Mouse (Mus musculus) fibroblast of lung, adult 2 months (primary cell): Measurements from ENCODE around the gene Plekhd1.

Source experiments
- DNase-seq: peaks from one replicate; pipeline ENCODE4 v3.0.0-alpha.2; 2011; ENCODE audit warnings: low read depth

Gene Plekhd1

DNA sequence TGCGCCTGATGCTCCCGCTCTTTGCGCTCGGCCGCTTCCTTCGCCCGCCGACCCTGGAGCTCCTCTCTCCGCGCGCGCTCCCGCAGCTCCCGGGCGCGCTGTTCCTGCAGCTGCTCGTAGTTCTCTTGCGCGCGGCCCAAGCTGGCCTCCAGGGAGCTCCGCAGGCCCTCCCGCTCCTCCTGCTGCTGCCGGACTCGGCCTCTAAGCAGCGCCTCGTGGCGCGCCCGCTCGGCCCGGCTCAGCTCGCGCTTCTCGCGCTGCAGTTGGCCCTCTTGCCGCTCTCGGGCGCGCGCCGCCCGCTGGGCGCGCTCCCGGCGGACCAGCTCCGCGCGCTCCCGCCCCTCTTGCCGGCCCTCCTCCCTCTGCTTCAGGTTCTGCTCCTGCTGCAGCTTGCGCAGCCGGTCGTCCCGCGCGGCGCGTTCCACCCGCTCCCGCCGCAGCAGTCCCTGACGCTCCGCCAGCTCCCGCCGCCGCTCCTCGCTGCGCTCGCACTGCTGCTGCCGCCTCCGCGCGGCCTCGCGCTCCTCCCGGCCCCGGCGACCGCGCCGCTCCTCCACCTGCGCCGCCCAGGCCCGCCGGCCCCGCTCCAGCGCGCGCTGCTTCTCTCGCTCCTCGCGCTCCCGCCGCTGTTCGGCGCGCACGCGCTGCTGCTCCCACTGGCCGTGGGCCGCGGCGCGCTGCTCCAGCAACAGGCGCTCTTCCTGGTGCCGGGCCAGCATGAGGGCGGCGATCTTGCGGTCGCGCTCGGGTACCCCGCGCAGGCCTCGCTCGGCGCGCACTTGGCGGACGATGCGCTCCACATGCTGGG, 65.6 kb downstream of the Plekhd1 start:
- no peak for DNase-seq

DNA sequence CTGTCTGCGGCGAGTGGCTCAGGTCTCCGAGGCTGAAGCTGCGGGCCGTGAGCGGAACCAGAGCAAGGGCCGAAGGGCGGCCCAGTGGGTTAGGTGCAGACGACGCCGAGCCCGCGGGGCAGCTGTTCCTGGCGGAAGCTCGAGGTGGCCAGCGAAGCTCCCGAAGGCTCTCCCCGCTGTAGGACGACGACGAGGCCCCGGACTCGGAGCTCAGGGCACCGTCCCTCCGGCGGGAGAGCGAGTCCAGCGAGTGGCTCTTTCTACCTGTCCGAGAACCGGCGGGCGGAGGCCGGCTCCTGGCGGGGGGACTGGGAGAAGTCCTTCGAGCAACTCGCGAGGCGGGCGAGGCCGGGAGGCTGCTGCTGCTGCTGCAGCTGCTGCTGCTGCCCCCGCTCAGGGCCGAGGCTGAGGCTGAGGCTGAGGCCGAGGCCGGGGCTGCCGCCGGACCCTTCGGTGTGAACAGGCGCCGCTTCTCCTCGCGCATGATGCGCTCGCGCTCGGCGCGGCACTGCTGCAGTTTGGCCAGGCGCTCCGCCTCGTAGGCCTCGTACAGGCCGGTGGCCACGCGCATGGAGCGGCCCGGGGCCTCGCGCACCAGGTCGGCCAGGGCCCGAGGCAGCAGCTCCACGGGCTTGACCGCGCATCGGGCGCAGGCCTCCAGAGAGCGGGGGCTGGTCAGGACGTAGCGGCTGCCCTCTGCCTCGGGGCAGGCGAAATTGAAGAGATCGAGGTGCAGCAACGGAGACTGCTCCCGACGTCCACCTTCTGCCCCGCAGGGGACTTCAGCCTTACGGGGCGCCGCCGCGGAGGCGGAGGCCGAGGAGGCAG, 66.4 kb downstream of the Plekhd1 start:
- no peak for DNase-seq

DNA sequence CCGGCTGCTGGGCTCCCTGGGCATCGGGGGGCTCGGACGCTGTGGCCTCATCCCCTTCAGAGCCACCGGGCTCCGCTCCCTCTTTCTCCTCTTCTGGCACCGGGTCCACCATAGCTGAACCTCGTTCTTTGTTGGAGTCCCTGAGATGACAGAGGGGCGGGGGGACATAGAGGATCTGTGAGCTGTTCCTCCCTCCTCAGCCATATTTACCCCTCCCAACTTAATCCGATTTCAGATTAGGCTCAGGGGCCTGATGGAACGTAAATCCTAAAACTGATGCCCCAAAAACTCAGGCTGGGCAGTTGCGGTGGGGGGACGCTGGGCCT, 67.0 kb downstream of the Plekhd1 start:
- DNase-seq: no peak

DNA sequence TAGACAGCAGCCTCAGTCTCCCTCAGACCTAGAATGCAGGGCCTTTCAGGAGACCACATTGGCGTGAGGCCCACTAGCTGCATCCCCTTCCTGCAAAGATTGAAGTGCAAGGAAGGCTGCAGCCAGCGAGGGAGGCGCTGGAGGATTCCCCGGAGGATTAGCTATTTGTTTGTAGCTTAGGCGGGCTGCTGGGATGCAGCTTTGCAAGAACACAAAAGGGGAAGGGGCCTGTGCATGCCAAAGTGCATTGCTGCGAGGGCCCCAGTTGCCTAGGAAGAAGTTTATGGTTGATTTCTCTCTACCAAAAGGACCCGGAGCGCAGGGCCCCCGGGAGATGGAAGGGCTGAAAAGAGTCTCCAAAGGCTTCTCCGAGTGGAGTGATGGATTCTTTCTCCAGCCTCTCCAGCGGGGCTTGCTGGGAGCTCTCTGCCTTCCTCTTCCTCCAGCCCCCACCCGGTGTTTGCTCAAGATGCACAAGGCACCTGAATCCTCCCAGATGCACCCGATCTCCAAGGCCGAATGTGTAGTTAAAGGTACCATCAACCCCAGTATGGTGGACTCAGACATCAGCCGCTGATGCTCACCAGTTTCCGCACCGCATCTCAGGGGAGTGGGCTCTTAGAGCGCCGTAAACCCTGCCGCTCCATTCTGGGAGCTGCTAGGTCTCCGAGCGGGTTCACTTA, 67.5 kb downstream of the Plekhd1 start:
- DNase-seq: no peak

DNA sequence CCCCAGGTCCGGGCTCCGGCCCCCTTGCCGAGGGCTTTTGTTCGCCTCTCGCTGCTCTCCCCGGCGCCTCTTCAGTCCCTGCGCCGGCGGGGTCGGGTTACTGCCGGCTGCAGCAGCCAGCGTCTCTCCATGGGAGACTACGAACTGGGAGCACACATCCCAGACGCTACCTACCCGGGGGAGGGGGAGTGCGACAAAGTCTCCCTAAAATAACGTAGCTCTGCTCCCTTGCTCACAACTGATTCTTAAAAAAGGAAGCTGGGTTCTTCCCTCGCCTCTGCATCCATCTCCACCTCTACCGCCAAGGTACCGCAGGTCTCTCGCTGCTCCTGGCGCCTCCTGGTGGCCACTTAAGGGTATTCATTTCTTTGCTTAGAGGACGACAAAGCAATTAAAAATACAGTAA, 68.0 kb downstream of the Plekhd1 start, which contains the start of gene Ccdc177:
TSS of gene Ccdc177 (minus strand) at position 292 of the 406 bp plus-strand sequence.
- no peak for DNase-seq

DNA sequence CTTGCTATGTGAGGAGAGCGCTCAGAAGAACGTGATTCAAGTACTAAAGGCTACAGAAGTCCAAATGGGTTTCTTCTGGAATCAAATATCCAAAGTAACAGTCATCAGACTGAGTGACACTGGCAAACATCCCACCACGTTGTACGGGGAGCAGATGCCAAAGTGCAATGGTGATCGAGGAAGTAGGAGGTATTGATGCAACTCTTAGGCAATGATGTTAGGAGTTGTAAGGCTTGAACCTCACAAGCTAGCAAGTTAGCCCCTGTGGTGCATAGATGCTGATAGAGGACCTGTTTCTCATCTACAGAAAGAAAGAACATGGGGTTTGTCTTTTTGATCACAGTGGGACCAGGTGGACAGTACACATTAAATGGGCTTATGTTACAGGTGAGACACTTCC, 70.6 kb downstream of the Plekhd1 start:
- no peak for DNase-seq

DNA sequence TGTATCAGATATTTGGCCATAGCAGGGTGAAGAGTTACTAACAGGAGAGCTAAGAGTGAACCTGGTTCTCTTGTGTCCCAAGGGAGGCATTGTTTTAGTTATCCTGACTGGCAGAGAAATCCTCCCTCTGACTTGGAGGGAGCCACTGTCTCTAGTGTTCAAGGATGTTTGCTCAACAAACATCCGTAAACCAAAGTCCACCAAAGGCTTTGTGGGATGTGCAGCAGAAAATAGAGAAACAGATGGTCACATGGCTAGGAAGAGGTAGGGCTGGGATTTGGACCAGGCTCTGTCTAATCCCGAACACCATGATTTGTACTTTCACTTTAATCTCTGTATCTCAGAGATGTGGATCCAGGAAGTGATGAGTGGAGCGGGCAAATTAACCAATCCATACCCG, 71.7 kb downstream of the Plekhd1 start:
- no peak for DNase-seq

DNA sequence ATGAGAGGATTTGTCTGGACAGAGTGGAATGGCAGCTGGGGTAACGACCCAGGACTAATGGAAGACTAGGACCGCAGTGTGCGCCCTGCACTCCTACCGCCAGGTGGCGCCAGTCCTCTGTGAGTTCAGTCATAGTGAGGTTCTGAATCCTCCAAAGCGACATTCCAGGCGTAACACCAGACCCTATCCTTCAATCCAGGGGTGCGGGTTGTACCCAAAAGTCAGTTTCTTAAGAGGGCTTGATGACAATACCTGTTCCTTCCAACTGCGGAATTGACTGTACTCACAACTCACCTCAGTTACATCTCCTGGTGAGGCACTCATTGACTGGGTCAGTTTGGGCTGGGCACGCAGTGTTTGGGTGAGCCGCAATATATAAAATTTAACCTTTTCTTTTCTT, 77.3 kb downstream of the Plekhd1 start:
- DNase-seq: no peak
